Mouse (Mus musculus) urinary bladder, postnatal 10 days (tissue): Measurements from ENCODE around the gene Slc25a39.

ENCODE experiments used
- DNase-seq: peaks from one replicate; pipeline ENCODE4 v3.0.0; 2022; ENCODE audit warnings: low spot score

Gene Slc25a39

GRCm38 (mm10) chr11:102407834-102408215, at the start of gene Slc25a39:
Slc25a39 (minus strand) TSS chr11:102407946.
- DNase-seq, result no peak

GRCm38 (mm10) chr11:102455740-102456396, 48.1 kb upstream of the Slc25a39 start:
- DNase-seq, result no peak

- DNase-seq, result no peak
These were observed 45.4 kb upstream of the Slc25a39 start for GRCm38 (mm10) chr11:102453131-102453530.

GRCm38 (mm10) chr11:102449043-102450008, 41.6 kb upstream of the Slc25a39 start:
- no peak for DNase-seq

- no peak for DNase-seq
These were observed 40.6 kb upstream of the Slc25a39 start for GRCm38 (mm10) chr11:102448327-102448726.

GRCm38 (mm10) chr11:102447497-102447896, 39.8 kb upstream of the Slc25a39 start, which contains the start of gene Fam171a2:
Fam171a2 (minus strand) TSS chr11:102447682.
- DNase-seq, result no peak

- DNase-seq, result no peak
These were observed 39.1 kb upstream of the Slc25a39 start for GRCm38 (mm10) chr11:102446581-102447461.

- DNase-seq, result no peak
These were observed 38.2 kb upstream of the Slc25a39 start for GRCm38 (mm10) chr11:102445891-102446361.

GRCm38 (mm10) chr11:102445264-102445890, 37.6 kb upstream of the Slc25a39 start:
- no peak for DNase-seq

GRCm38 (mm10) chr11:102444781-102445180, 37.0 kb upstream of the Slc25a39 start:
- DNase-seq, result no peak

GRCm38 (mm10) chr11:102444321-102444720, 36.6 kb upstream of the Slc25a39 start:
- no peak for DNase-seq

GRCm38 (mm10) chr11:102443740-102444139, 36.0 kb upstream of the Slc25a39 start:
- DNase-seq, result no peak

GRCm38 (mm10) chr11:102442089-102442488, 34.3 kb upstream of the Slc25a39 start:
- no peak for DNase-seq

- DNase-seq, result no peak
These were observed 33.7 kb upstream of the Slc25a39 start for GRCm38 (mm10) chr11:102441434-102441833.

GRCm38 (mm10) chr11:102440255-102440654, 32.5 kb upstream of the Slc25a39 start:
- DNase-seq, result no peak

- no peak for DNase-seq
These were observed 31.6 kb upstream of the Slc25a39 start for GRCm38 (mm10) chr11:102439093-102440082.

GRCm38 (mm10) chr11:102438212-102439092, 30.7 kb upstream of the Slc25a39 start:
- DNase-seq, result peak; percentile 70

GRCm38 (mm10) chr11:102437120-102438061, 29.6 kb upstream of the Slc25a39 start:
- DNase-seq, result no peak
